In the genomic region with DNA sequence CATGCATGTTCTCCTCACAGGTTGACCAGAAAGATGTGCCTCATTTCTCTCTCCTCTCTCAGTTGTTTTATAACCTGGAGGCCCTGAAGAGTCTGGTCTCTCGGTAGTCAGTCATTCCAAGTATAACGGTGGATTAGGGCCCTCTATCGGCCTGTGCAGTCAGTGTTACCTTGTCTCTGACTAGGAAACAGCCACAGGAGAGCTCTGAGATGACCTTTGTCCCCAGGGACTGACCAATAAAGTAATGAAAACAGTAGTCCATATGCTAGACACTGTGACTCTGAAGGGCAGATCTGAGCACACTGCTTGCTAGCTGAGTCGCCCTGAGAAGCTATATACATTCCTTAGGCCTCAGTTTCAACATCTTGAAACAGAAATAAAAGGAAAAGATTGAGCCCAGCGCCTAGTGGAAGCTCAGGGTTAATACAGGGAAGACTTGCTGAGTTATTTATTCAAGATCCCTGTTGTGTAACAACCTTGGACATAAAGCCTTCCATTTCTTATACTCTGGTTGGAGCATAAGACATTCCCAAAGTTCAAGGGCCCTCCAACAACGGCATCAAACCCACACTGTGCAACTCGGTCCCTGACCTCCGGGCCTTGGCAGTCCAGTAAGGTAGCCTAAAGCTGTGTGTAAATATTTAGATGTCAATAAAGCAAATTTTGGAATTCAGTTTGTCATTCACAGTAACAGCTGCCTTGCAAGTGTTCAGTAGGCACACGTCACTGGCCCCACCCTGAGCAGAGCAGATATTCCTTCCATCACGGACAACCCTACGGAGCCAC, we compare ENCODE assay signal across 24 mouse cellular contexts. TPM values are rescaled to one million over a fixed set of nuclear protein-coding genes. Genes with fewer than 3 reads are reported as not detected.
DNase-seq lines count a peak whose midpoint lies in the region; ATAC-seq and TF ChIP-seq lines count a peak whose summit lies in the region.
"Had no signal": no experiment of that assay in that cellular context is flagged by ENCODE, and none has a peak within 500 bp of the region (broad histone marks: within the 10 kb centered on the region; RNA-seq: fewer than 3 reads in every experiment).

No protein-coding gene starts in this region.

- no peak overlapping the region for H3K9ac ChIP-seq in kidney, embryonic 15.5 days
- no peak overlapping the region for H3K9ac ChIP-seq in liver, embryonic 16.5 days (ENCODE audit: low read depth, low read length)
- H3K9ac ChIP-seq: forebrain, embryonic 15.5 days; hindbrain, embryonic 14.5 days; lung, embryonic 15.5 days; midbrain, embryonic 13.5 days had no signal

- 59% methylated on average over 11 of the region's 11 CpGs for WGBS in kidney, adult 2 months
- WGBS in kidney, embryonic 15.5 days = 77% methylated on average over 11 of the region's 11 CpGs
- WGBS in large intestine, adult 2 months = 22% methylated on average over 11 of the region's 11 CpGs
- WGBS in liver, embryonic 16.5 days (ENCODE audit: insufficient replicate concordance) = 57% methylated on average over 11 of the region's 11 CpGs

- TF ChIP-seq POLR2A in kidney, adult 2 months (IDR thresholded peaks at IDR 0.05; ENCODE audit: low read depth, low read length) = peak; percentile 5

- peaks cover 14% of the 10 kb centered on the region; the same call in 1 of the 2 replicates for H3K36me3 ChIP-seq in kidney, adult 2 months (ENCODE audit: control insufficient read depth, insufficient read depth, low read length)
- H3K36me3 ChIP-seq in kidney, embryonic 15.5 days = no peaks in the 10 kb centered on the region
- H3K36me3 ChIP-seq in liver, embryonic 16.5 days (ENCODE audit: control insufficient read depth, insufficient read depth) = peaks cover 2% of the 10 kb centered on the region; the same call in 1 of the 2 replicates
- H3K36me3 ChIP-seq: embryonic facial prominence, embryonic 10.5 days; forebrain, embryonic 15.5 days; lung, embryonic 15.5 days; midbrain, embryonic 13.5 days had no signal

- peaks cover 5% of the 10 kb centered on the region; the same call in 1 of the 2 replicates for H3K4me1 ChIP-seq in kidney, adult 2 months (ENCODE audit: control insufficient read depth, insufficient read depth, low read length)
- H3K4me1 ChIP-seq in kidney, embryonic 15.5 days = no peaks in the 10 kb centered on the region
- H3K4me1 ChIP-seq in liver, embryonic 16.5 days (ENCODE audit: control insufficient read depth, low read depth, low read length) = no peaks in the 10 kb centered on the region; the same call in 1 of the 2 replicates
- H3K4me1 ChIP-seq: embryonic facial prominence, embryonic 10.5 days; forebrain, embryonic 15.5 days; lung, embryonic 15.5 days; midbrain, embryonic 13.5 days had no signal

- no peak overlapping the region for H3K4me3 ChIP-seq in kidney, adult 2 months (ENCODE audit: insufficient read depth, low read depth, low read length)
- no peak overlapping the region for H3K4me3 ChIP-seq in kidney, embryonic 15.5 days (replicated peaks)
- no peak overlapping the region for H3K4me3 ChIP-seq in liver, embryonic 16.5 days (ENCODE audit: low read depth, low read length)
- H3K4me3 ChIP-seq: embryonic facial prominence, embryonic 10.5 days; forebrain, embryonic 15.5 days; lung, embryonic 15.5 days; midbrain, embryonic 13.5 days; myocyte had no signal

- peak overlapping the region; percentile 22; the same call in 1 of the 2 replicates for H3K27ac ChIP-seq in kidney, adult 2 months (ENCODE audit: insufficient read depth, low read depth, low read length)
- no peak overlapping the region for H3K27ac ChIP-seq in kidney, embryonic 15.5 days
- H3K27ac ChIP-seq in liver, embryonic 16.5 days (ENCODE audit: low read length) = no peak overlapping the region
- H3K27ac ChIP-seq: embryonic facial prominence, embryonic 10.5 days; forebrain, embryonic 15.5 days; hindbrain, embryonic 14.5 days; lung, embryonic 15.5 days; macrophage; midbrain, embryonic 13.5 days; stomach, postnatal 0 days had no signal

- peak; percentile 74 for DNase-seq in kidney, adult 2 months
- DNase-seq in R1 (ENCODE audit: low read depth, low spot score) = peak; percentile 25
- peak; percentile 83 for DNase-seq in large intestine, adult 2 months (ENCODE audit: low read depth, low spot score)
- DNase-seq in left cerebral cortex, adult 9 months (ENCODE audit: low spot score in 2 of 2) = no peak
- DNase-seq in layer of hippocampus, adult 9-10 months (ENCODE audit: low spot score) = no peak
- DNase-seq: adrenal gland, postnatal 14 days; cerebellum, adult 11-12 months; heart, postnatal 14 days; spleen, adult 18-20 months; thymus, postnatal 14 days had no signal

- peak; percentile 37; the same call in 1 of the 2 replicates for TF ChIP-seq CTCF in kidney, adult 2 months (conservative IDR thresholded peaks at IDR 0.05; ENCODE audit: insufficient read depth, insufficient read length, low read depth, low read length)

- H3K27me3 ChIP-seq in kidney, adult 2 months (replicated peaks; ENCODE audit: control insufficient read depth, insufficient read depth, low read length) = no peaks in the 10 kb centered on the region
- no peaks in the 10 kb centered on the region for H3K27me3 ChIP-seq in kidney, embryonic 15.5 days
- no peaks in the 10 kb centered on the region for H3K27me3 ChIP-seq in liver, embryonic 16.5 days (ENCODE audit: control insufficient read depth, insufficient read depth, low read depth, low read length)
- H3K27me3 ChIP-seq: forebrain, embryonic 15.5 days; lung, embryonic 15.5 days; midbrain, embryonic 13.5 days had no signal

- 0 out of 2 replicates have a peak, but pooled peaks cover 2% of the 10 kb centered on the region for H3K9me3 ChIP-seq in kidney, embryonic 15.5 days (replicated peaks)
- H3K9me3 ChIP-seq in liver, embryonic 16.5 days (replicated peaks; ENCODE audit: control insufficient read depth, low read length) = no peaks in the 10 kb centered on the region
- H3K9me3 ChIP-seq: forebrain, embryonic 15.5 days had no signal

- ATAC-seq in kidney, embryonic 15.5 days (replicated peaks; ENCODE audit: low FRiP score) = no peak
- ATAC-seq in liver, embryonic 16.5 days (ENCODE audit: low read depth) = peak; percentile 82
- ATAC-seq in erythroid progenitor cell, adult 5-6 weeks (replicated peaks; ENCODE audit: low FRiP score, poor library complexity, severe bottlenecking) = no peak
- ATAC-seq: activated CD4-positive, CD25-positive, alpha-beta regulatory T cell, adult 4 months; forebrain, embryonic 15.5 days; midbrain, embryonic 13.5 days had no signal

- no peak overlapping the region for H3K4me2 ChIP-seq in kidney, embryonic 15.5 days
- no peak overlapping the region for H3K4me2 ChIP-seq in liver, embryonic 16.5 days (ENCODE audit: low read depth, low read length)
- H3K4me2 ChIP-seq: forebrain, embryonic 15.5 days; heart, embryonic 11.5 days; hindbrain, embryonic 14.5 days; lung, embryonic 15.5 days; midbrain, embryonic 13.5 days had no signal

RNA-seq across cellular contexts. Expression of gene Slc27a2, which starts 23.4 kb away (rescaled TPM):
- polyA plus RNA-seq in kidney, adult 2 months (2012; rRNA removed) = 1,333 and 1,911 TPM in 2 replicates
- polyA plus RNA-seq in kidney, embryonic 15.5 days (2015; fragmentation: Nextera tagmentation; extraction: Ambion mirVana) = 32.9 and 35.3 TPM in 2 replicates
- 12.4 and 28.5 TPM in 2 replicates for polyA plus RNA-seq in large intestine, adult 2 months (2012; rRNA removed)
- polyA plus RNA-seq in liver, embryonic 16.5 days (2015; fragmentation: Nextera tagmentation; extraction: Ambion mirVana) = 145 and 150 TPM in 2 replicates
- not detected in 2 replicates for total RNA-seq in erythroid progenitor cell, adult 5-6 weeks (2015; ENCODE audit: low replicate concordance)
- not detected in 2 replicates for total RNA-seq in erythroid progenitor cell, adult 5-6 weeks (2017; ENCODE audit: low replicate concordance)
- polyA plus RNA-seq: activated CD4-positive, CD25-positive, alpha-beta regulatory T cell, adult 4 months; limb, embryonic 11.5 days; macrophage; myocyte had no signal

RNA-seq across cellular contexts. Expression of gene Hdc, which starts 43.5 kb away (rescaled TPM):
- 8.1 and 11.7 TPM in 2 replicates for polyA plus RNA-seq in kidney, adult 2 months (2012; rRNA removed)
- polyA plus RNA-seq in kidney, embryonic 15.5 days (2015; fragmentation: Nextera tagmentation; extraction: Ambion mirVana) = 85.0 and 102 TPM in 2 replicates
- polyA plus RNA-seq in large intestine, adult 2 months (2012; rRNA removed) = 1.1 and 1.6 TPM in 2 replicates
- polyA plus RNA-seq in liver, embryonic 16.5 days (2015; fragmentation: Nextera tagmentation; extraction: Ambion mirVana) = 7.0 and 7.6 TPM in 2 replicates
- total RNA-seq in erythroid progenitor cell, adult 5-6 weeks (2015; ENCODE audit: low replicate concordance) = 2.5 and 42.5 TPM in 2 replicates
- total RNA-seq in erythroid progenitor cell, adult 5-6 weeks (2017; ENCODE audit: low replicate concordance) = 6.0 and 17.5 TPM in 2 replicates

Comparison
In these comparisons a context has a peak if more than half of its experiments do, and no peak if none do; other contexts are left out.
1. DNase-seq: peak in kidney, adult 2 months (single experiment), R1 (single experiment) and large intestine, adult 2 months (single experiment); none in left cerebral cortex, adult 9 months (0 of 2) and layer of hippocampus, adult 9-10 months (single experiment).